Mouse (Mus musculus): Measurements from ENCODE around the gene Serpinb1a. TPM values are rescaled to one million over a fixed set of nuclear protein-coding genes. Genes with fewer than 3 reads are reported as not detected.

Gene Serpinb1a
- polyA plus RNA-seq, 1 experiment, result 1.4 TPM

DNA sequence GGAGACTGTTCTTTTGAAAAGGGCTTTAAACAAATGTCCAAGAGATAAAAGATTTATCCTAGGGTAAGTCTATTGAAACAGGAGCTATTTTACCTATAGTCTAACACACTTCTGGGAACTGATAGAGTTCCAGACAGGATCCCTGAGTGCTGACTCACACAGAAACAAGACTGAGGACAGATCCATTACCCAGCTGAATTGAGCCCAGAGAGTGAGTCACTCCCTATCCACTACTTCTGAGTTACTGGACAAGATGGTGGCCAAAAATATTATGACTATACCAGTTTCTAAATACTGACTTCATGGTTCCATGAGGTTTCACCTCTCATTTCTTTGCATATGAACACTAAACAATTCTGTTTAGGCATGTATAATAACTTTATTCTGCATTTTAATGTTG, 4.8 kb downstream of the Serpinb1a start:
- H3K27me3 ChIP-seq (replicated peaks), result no peaks in the 10 kb centered on the region
- H3K4me3 ChIP-seq (replicated peaks), result no peak overlapping the region
- no peak for TF ChIP-seq GATA1 (IDR thresholded peaks at IDR 0.05; ENCODE audit: borderline replicate concordance, low read length)
- peaks cover 58% of the 10 kb centered on the region for H3K4me1 ChIP-seq
- no peaks in the 10 kb centered on the region for H3K9me3 ChIP-seq
- peaks cover 64% of the 10 kb centered on the region for H3K36me3 ChIP-seq (replicated peaks; ENCODE audit: low read length)

DNA sequence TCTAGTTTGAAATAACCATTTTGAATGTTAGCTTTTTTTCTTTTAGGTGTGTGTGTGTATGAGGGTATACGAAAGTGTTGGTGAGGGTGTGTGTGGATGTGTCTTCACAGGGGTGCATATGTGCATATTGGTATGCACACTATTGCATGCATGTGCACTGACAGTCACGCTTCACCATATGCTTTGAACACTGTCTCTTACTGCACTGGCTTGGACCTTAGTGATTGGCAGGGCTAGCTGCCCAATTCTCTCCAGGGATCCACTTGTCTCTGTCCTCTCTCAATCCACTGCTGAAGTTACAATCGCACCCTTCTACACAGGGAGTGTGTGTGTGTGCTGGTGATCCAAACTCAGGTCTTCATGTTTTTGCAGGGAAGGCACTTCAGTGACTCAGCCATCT, 9.6 kb downstream of the Serpinb1a start:
- Histone ChIP-seq H3K4me1 (peaks cover 51% of the 10 kb centered on the region), H3K4me3 (replicated peaks) (no peak overlapping the region), H3K36me3 (replicated peaks; ENCODE audit: low read length) (peaks cover 46% of the 10 kb centered on the region), H3K27me3 (replicated peaks) (no peaks in the 10 kb centered on the region), H3K9me3 (no peaks in the 10 kb centered on the region)
- TF ChIP-seq FLI1 (IDR thresholded peaks at IDR 0.05; ENCODE audit: low read length) (no peak), GATA1 (IDR thresholded peaks at IDR 0.05; ENCODE audit: borderline replicate concordance, low read length) (no peak)

DNA sequence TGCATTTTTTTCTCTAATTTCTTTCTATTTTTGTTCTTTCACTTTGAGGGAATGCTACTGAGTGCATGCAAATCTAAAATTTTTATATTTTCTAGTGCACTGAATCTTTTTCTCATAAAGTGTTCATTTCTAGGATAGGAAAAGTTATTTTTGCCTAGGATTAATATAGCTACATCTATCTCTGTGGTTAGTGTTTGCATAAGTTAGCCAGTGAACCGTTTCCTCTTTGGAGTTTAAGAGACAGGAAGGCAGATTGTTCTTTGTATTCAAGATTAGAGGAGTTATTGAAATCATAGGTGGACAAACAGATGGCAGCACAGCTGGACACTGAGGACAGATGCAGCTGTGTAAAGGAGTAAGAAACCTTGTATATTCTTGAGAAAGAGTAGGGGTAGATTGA, 11.7 kb downstream of the Serpinb1a start:
- no peak for TF ChIP-seq GATA1 (IDR thresholded peaks at IDR 0.05; ENCODE audit: borderline replicate concordance, low read length)
- TF ChIP-seq FLI1 (IDR thresholded peaks at IDR 0.05; ENCODE audit: low read length), result no peak
- H3K36me3 ChIP-seq (replicated peaks; ENCODE audit: low read length), result peaks cover 28% of the 10 kb centered on the region
- H3K4me1 ChIP-seq, result peaks cover 62% of the 10 kb centered on the region
- H3K4me3 ChIP-seq (replicated peaks), result no peak overlapping the region
- H3K27me3 ChIP-seq (replicated peaks), result no peaks in the 10 kb centered on the region
- H3K9me3 ChIP-seq, result no peaks in the 10 kb centered on the region

DNA sequence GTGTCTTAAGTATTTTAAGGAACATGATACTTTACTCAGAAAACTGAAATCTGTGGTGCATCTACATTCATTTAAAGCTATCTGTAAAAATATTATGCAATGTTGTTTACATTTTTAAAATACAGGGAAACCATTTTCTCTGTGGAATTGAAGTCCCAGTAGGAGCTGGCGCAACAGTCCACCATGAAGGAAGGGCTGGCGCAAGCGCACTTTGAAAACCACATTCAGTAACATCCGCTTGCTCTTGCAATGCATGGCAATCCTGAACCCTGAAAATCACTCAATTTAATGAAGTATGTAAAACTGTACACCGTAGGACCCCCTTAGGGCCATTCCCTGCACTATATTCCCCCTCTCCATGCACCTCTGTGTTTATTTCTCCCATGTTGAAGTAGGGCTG, 16.5 kb downstream of the Serpinb1a start:
- Histone ChIP-seq H3K4me3 (replicated peaks) (no peak overlapping the region), H3K27me3 (replicated peaks) (no peaks in the 10 kb centered on the region), H3K36me3 (replicated peaks; ENCODE audit: low read length) (no peaks in the 10 kb centered on the region), H3K4me1 (peaks cover 96% of the 10 kb centered on the region), H3K9me3 (no peaks in the 10 kb centered on the region)
- no peak for TF ChIP-seq GATA1 (IDR thresholded peaks at IDR 0.05; ENCODE audit: borderline replicate concordance, low read length)
- no peak for TF ChIP-seq FLI1 (IDR thresholded peaks at IDR 0.05; ENCODE audit: low read length)

DNA sequence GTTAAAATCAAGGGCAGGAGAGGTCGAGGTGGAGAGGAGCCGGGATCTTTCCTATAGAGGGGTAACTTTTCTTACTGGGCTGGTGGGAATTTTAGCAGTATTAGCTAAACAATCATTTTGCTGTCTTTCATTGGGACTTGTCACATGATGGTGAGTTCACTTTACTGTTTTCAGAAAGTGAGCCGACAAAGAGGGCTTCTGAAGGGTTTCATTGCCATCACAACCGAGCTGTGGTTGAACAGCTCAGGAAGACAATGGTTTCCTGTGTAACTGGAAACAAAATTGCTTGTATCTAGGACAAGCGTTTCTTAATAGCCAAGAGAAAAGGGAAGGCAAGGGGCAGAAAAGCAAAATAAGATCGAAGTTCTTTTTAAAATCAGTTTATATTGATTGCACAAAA, 17.7 kb downstream of the Serpinb1a start:
- TF ChIP-seq GATA1 (IDR thresholded peaks at IDR 0.05; ENCODE audit: borderline replicate concordance, low read length) (no peak), FLI1 (IDR thresholded peaks at IDR 0.05; ENCODE audit: low read length) (no peak)
- H3K27me3 ChIP-seq (replicated peaks), result no peaks in the 10 kb centered on the region
- H3K9me3 ChIP-seq, result no peaks in the 10 kb centered on the region
- H3K36me3 ChIP-seq (replicated peaks; ENCODE audit: low read length), result no peaks in the 10 kb centered on the region
- peak overlapping the region; percentile 28 for H3K4me3 ChIP-seq (replicated peaks)
- peaks cover 98% of the 10 kb centered on the region for H3K4me1 ChIP-seq

DNA sequence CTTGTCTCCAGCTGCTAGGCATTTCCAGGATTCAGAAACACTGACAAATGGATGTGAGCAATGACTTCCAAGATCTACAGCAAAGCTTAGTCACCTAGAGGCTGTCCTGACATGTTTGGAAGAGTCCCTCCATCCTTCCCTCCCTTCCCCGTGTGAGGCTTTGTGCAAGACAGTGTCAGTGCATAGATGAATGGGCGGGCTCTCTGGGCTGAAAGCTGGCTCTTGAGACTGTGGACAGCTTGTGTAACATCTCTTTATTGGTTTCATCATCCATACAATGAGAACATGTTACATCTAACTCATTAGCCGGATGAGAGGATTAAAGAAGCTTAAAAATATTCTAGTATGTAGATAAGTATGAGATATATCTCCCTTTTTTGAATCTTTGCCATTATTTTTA, 18.2 kb downstream of the Serpinb1a start:
- Histone ChIP-seq H3K9me3 (no peaks in the 10 kb centered on the region), H3K36me3 (replicated peaks; ENCODE audit: low read length) (no peaks in the 10 kb centered on the region), H3K4me1 (peaks cover 98% of the 10 kb centered on the region), H3K4me3 (replicated peaks) (peak overlapping the region; percentile 72), H3K27me3 (replicated peaks) (no peaks in the 10 kb centered on the region)
- TF ChIP-seq FLI1 (IDR thresholded peaks at IDR 0.05; ENCODE audit: low read length) (no peak), GATA1 (IDR thresholded peaks at IDR 0.05; ENCODE audit: borderline replicate concordance, low read length) (no peak)

DNA sequence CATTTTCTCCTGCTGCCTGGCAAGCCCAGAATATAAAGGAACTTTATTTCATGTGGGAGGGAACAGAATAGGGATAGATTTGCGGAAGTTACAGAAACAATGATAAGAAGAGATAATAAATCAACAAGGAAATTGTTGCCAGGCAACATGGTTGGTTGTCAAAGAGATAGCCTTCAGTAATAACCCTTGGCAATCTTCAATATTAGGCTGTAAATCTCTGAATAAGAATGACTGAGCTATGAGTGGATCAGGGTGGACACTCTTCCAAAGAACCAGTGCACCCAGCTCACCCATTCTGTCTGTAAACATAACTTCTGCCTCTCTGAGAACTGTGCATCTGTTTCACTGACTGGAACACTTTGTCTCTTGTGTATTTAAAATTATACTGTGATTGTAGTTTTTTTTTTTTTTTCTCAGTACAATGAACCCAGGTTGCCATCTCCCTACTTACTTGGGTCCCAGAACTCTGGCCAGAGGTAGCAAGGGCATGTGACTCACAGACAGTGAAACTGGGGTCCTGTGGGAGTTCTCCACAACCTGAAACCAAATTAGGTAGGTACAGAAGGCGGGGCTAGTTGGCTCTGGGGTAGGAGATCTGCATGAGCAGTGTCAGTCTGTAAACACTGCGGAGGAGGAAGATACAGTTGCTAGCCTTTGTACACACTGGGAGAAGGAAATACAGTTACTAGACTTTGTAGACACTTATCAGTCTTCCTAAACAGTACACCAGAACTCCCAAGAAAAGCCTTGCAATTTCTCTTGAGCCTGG, 19.3 kb downstream of the Serpinb1a start:
- Histone ChIP-seq H3K9me3 (no peaks in the 10 kb centered on the region), H3K4me1 (peaks cover 94% of the 10 kb centered on the region), H3K36me3 (replicated peaks; ENCODE audit: low read length) (no peaks in the 10 kb centered on the region), H3K27me3 (replicated peaks) (no peaks in the 10 kb centered on the region), H3K4me3 (replicated peaks) (no peak overlapping the region)
- TF ChIP-seq FLI1 (IDR thresholded peaks at IDR 0.05; ENCODE audit: low read length) (no peak), GATA1 (IDR thresholded peaks at IDR 0.05; ENCODE audit: borderline replicate concordance, low read length) (no peak)

DNA sequence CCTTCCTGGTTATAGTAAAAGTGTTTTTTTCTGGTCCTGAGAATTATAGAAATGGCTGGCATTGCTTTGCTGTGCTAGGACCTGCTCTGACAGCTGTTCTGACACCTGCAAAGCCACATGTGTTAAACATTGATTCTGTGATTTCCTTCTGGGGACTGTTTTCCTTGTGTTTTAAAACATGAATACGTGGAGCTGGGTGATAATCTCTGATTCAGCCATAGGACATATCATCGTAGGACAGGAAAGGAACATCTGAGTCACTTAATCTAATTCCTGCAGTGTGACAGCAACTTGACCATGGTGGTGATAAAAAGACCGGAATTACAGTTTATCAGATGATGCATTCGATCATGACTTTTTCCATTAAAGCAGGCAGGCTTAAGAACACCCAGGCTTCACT, 22.1 kb downstream of the Serpinb1a start:
- Histone ChIP-seq H3K4me3 (replicated peaks) (no peak overlapping the region), H3K27me3 (replicated peaks) (no peaks in the 10 kb centered on the region), H3K4me1 (peaks cover 73% of the 10 kb centered on the region), H3K36me3 (replicated peaks; ENCODE audit: low read length) (peaks cover 3% of the 10 kb centered on the region), H3K9me3 (no peaks in the 10 kb centered on the region)
- TF ChIP-seq FLI1 (IDR thresholded peaks at IDR 0.05; ENCODE audit: low read length), result no peak
- no peak for TF ChIP-seq GATA1 (IDR thresholded peaks at IDR 0.05; ENCODE audit: borderline replicate concordance, low read length)

DNA sequence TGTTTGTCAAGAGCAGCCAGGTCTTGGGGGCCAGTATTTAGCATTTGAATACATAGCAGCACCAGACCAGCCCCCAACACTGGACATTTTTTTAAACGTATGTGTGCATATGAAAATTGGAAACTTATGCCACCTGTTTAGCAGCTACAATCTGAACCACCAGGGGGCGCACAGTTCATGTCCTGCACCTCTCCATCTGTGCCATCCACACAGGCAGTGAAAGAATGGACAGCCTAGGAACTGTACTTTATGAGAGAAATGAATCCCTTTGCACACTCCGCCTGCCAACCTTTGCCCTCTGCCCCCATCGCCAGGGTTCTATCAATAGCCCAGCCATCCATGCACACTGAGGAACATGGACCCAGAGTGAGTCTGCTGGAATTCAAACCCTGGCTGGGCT, 23.0 kb downstream of the Serpinb1a start:
- H3K36me3 ChIP-seq (replicated peaks; ENCODE audit: low read length), result peaks cover 10% of the 10 kb centered on the region
- H3K9me3 ChIP-seq, result no peaks in the 10 kb centered on the region
- TF ChIP-seq FLI1 (IDR thresholded peaks at IDR 0.05; ENCODE audit: low read length), result no peak
- TF ChIP-seq GATA1 (IDR thresholded peaks at IDR 0.05; ENCODE audit: borderline replicate concordance, low read length), result no peak
- H3K4me3 ChIP-seq (replicated peaks), result no peak overlapping the region
- H3K27me3 ChIP-seq (replicated peaks), result no peaks in the 10 kb centered on the region
- H3K4me1 ChIP-seq, result peaks cover 73% of the 10 kb centered on the region

DNA sequence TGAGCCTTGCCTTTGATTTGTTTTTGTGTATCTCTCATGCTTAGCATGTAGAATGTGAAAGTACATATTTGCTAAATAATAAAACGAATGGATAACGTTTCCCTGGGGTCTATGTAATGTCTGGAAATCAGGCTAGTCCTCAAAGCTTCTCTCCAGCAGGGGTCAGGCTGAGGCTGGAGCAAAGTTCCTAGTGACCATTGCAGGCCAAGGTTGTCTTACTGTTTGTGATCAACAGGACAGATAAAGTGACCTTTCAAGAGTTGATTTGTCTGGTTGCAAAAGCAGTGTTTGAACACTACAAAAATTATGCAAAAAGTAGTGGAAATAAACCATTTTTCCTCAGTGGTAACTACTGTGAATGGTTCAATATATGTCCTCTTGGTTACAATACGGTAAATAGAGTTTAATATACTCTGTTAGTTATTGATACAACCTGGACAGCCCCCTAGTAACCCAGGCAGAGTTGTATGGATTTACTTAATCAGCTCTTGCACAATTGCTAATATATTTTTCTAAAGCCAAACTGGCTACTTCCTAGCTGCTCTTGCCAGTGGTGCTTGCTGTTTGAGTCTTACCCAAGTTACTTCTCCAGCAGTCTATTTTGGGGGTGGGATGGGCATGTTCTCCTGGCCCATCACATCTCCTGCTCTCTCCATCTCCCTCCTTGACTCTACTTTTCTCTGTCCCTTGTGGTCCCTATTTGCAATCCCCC, 23.7 kb downstream of the Serpinb1a start:
- TF ChIP-seq GATA1 (IDR thresholded peaks at IDR 0.05; ENCODE audit: borderline replicate concordance, low read length), result no peak
- TF ChIP-seq FLI1 (IDR thresholded peaks at IDR 0.05; ENCODE audit: low read length), result no peak
- Histone ChIP-seq H3K4me3 (replicated peaks) (no peak overlapping the region), H3K36me3 (replicated peaks; ENCODE audit: low read length) (peaks cover 14% of the 10 kb centered on the region), H3K9me3 (no peaks in the 10 kb centered on the region), H3K27me3 (replicated peaks) (no peaks in the 10 kb centered on the region), H3K4me1 (peaks cover 66% of the 10 kb centered on the region)

Measured in megakaryocyte, embryonic 14.5 days (primary cell).